Mouse (Mus musculus): ENCODE measurements around the gene Fig4. TPM values are rescaled to one million over a fixed set of nuclear protein-coding genes. Genes with fewer than 3 reads are reported as not detected.

The Fig4 gene
- polyA plus RNA-seq, 1 experiment from 2014 or later = 16.7 TPM

GRCm38 (mm10) chr10:41250045-41250748 lies 52.9 kb downstream of the Fig4 start:
- DNase-seq (ENCODE audit: extremely low spot score, low spot score) = no peak
- H3K27me3 ChIP-seq (ENCODE audit: poor library complexity, severe bottlenecking) = no peaks in the 10 kb centered on the region
- H3K4me3 ChIP-seq = no peak overlapping the region
- 59% methylated on average over 8 of the region's 8 CpGs for WGBS
- peaks cover 14% of the 10 kb centered on the region for H3K36me3 ChIP-seq (replicated peaks)
- H3K4me1 ChIP-seq = peaks cover 14% of the 10 kb centered on the region
- H3K27ac ChIP-seq = peak overlapping the region; percentile 51
- no peaks in the 10 kb centered on the region for H3K9me3 ChIP-seq

- Histone ChIP-seq H3K27ac (no peak overlapping the region), H3K9me3 (no peaks in the 10 kb centered on the region), H3K27me3 (ENCODE audit: poor library complexity, severe bottlenecking) (no peaks in the 10 kb centered on the region), H3K4me1 (peaks cover 14% of the 10 kb centered on the region), H3K36me3 (replicated peaks) (peaks cover 14% of the 10 kb centered on the region), H3K4me3 (no peak overlapping the region)
- WGBS = 96% methylated on average over 8 of the region's 8 CpGs
- no peak for DNase-seq (ENCODE audit: extremely low spot score, low spot score)
Measured at GRCm38 (mm10) chr10:41249006-41249659, 53.9 kb downstream of the Fig4 start.

GRCm38 (mm10) chr10:41247800-41248473 lies 55.1 kb downstream of the Fig4 start:
- H3K4me1 ChIP-seq = peaks cover 14% of the 10 kb centered on the region
- no peak overlapping the region for H3K27ac ChIP-seq
- no peaks in the 10 kb centered on the region for H3K27me3 ChIP-seq (ENCODE audit: poor library complexity, severe bottlenecking)
- H3K9me3 ChIP-seq = no peaks in the 10 kb centered on the region
- no peak for DNase-seq (ENCODE audit: extremely low spot score, low spot score)
- 88% methylated on average over 5 of the region's 5 CpGs for WGBS
- no peak overlapping the region for H3K4me3 ChIP-seq
- H3K36me3 ChIP-seq (replicated peaks) = 0 out of 2 replicates have a peak, but pooled peaks cover 7% of the 10 kb centered on the region

GRCm38 (mm10) chr10:41246111-41246510 lies 56.9 kb downstream of the Fig4 start:
- WGBS = 89% methylated on average over 5 of the region's 5 CpGs
- H3K9me3 ChIP-seq = no peaks in the 10 kb centered on the region
- peaks cover 14% of the 10 kb centered on the region for H3K4me1 ChIP-seq
- no peaks in the 10 kb centered on the region for H3K36me3 ChIP-seq (replicated peaks)
- no peak overlapping the region for H3K27ac ChIP-seq
- H3K27me3 ChIP-seq (ENCODE audit: poor library complexity, severe bottlenecking) = no peaks in the 10 kb centered on the region
- H3K4me3 ChIP-seq = no peak overlapping the region
- no peak for DNase-seq (ENCODE audit: extremely low spot score, low spot score)

GRCm38 (mm10) chr10:41245477-41245876 lies 57.6 kb downstream of the Fig4 start:
- no peak for DNase-seq (ENCODE audit: extremely low spot score, low spot score)
- Histone ChIP-seq H3K4me3 (no peak overlapping the region), H3K4me1 (peaks cover 11% of the 10 kb centered on the region)

GRCm38 (mm10) chr10:41245028-41245427 lies 58.0 kb downstream of the Fig4 start:
- DNase-seq (ENCODE audit: extremely low spot score, low spot score) = no peak
- WGBS = 93% methylated on average over 6 of the region's 6 CpGs
- Histone ChIP-seq H3K4me1 (peaks cover 6% of the 10 kb centered on the region), H3K27ac (no peak overlapping the region), H3K36me3 (replicated peaks) (no peaks in the 10 kb centered on the region), H3K27me3 (ENCODE audit: poor library complexity, severe bottlenecking) (no peaks in the 10 kb centered on the region), H3K4me3 (no peak overlapping the region), H3K9me3 (no peaks in the 10 kb centered on the region)

More at GRCm38 (mm10) chr10:41245477-41245876, 57.6 kb downstream of the Fig4 start:
- H3K27ac ChIP-seq = no peak overlapping the region
- H3K27me3 ChIP-seq (ENCODE audit: poor library complexity, severe bottlenecking) = no peaks in the 10 kb centered on the region
- H3K9me3 ChIP-seq = no peaks in the 10 kb centered on the region
- H3K36me3 ChIP-seq (replicated peaks) = no peaks in the 10 kb centered on the region
- WGBS = 93% methylated on average over 6 of the region's 6 CpGs

GRCm38 (mm10) chr10:41243930-41244329 lies 59.1 kb downstream of the Fig4 start:
- no peaks in the 10 kb centered on the region for H3K4me1 ChIP-seq
- H3K27me3 ChIP-seq (ENCODE audit: poor library complexity, severe bottlenecking) = no peaks in the 10 kb centered on the region
- no peak overlapping the region for H3K27ac ChIP-seq
- H3K9me3 ChIP-seq = no peaks in the 10 kb centered on the region
- WGBS = 93% methylated on average over 6 of the region's 6 CpGs
- no peak for DNase-seq (ENCODE audit: extremely low spot score, low spot score)
- H3K4me3 ChIP-seq = no peak overlapping the region
- no peaks in the 10 kb centered on the region for H3K36me3 ChIP-seq (replicated peaks)

GRCm38 (mm10) chr10:41241558-41242242 lies 61.4 kb downstream of the Fig4 start:
- no peak overlapping the region for H3K27ac ChIP-seq
- no peaks in the 10 kb centered on the region for H3K36me3 ChIP-seq (replicated peaks)
- H3K27me3 ChIP-seq (ENCODE audit: poor library complexity, severe bottlenecking) = no peaks in the 10 kb centered on the region
- DNase-seq (ENCODE audit: extremely low spot score, low spot score) = no peak
- H3K4me1 ChIP-seq = no peaks in the 10 kb centered on the region
- H3K9me3 ChIP-seq = no peaks in the 10 kb centered on the region
- 82% methylated on average over 6 of the region's 6 CpGs for WGBS
- no peak overlapping the region for H3K4me3 ChIP-seq

- no peaks in the 10 kb centered on the region for H3K4me1 ChIP-seq
- H3K27me3 ChIP-seq (ENCODE audit: poor library complexity, severe bottlenecking) = no peaks in the 10 kb centered on the region
- no peaks in the 10 kb centered on the region for H3K9me3 ChIP-seq
- H3K36me3 ChIP-seq (replicated peaks) = no peaks in the 10 kb centered on the region
- H3K4me3 ChIP-seq = no peak overlapping the region
- DNase-seq (ENCODE audit: extremely low spot score, low spot score) = no peak
- 76% methylated on average over 7 of the region's 7 CpGs for WGBS
- no peak overlapping the region for H3K27ac ChIP-seq
Measured at GRCm38 (mm10) chr10:41241080-41241479, 62.0 kb downstream of the Fig4 start.

GRCm38 (mm10) chr10:41236020-41236419 lies 67.0 kb downstream of the Fig4 start:
- Histone ChIP-seq H3K27me3 (ENCODE audit: poor library complexity, severe bottlenecking) (no peaks in the 10 kb centered on the region), H3K27ac (no peak overlapping the region), H3K4me1 (no peaks in the 10 kb centered on the region), H3K36me3 (replicated peaks) (no peaks in the 10 kb centered on the region), H3K4me3 (no peak overlapping the region), H3K9me3 (no peaks in the 10 kb centered on the region)
- no peak for DNase-seq (ENCODE audit: extremely low spot score, low spot score)
- WGBS = 83% methylated on average over 2 of the region's 2 CpGs

- Histone ChIP-seq H3K4me1 (no peaks in the 10 kb centered on the region), H3K36me3 (replicated peaks) (no peaks in the 10 kb centered on the region), H3K27me3 (ENCODE audit: poor library complexity, severe bottlenecking) (no peaks in the 10 kb centered on the region), H3K9me3 (no peaks in the 10 kb centered on the region), H3K27ac (no peak overlapping the region), H3K4me3 (no peak overlapping the region)
- WGBS = 89% methylated on average over 3 of the region's 3 CpGs
- DNase-seq (ENCODE audit: extremely low spot score, low spot score) = no peak
Measured at GRCm38 (mm10) chr10:41235584-41235983, 67.5 kb downstream of the Fig4 start.

GRCm38 (mm10) chr10:41235159-41235558 lies 67.9 kb downstream of the Fig4 start:
- Histone ChIP-seq H3K9me3 (no peaks in the 10 kb centered on the region), H3K27ac (no peak overlapping the region), H3K36me3 (replicated peaks) (no peaks in the 10 kb centered on the region), H3K4me1 (no peaks in the 10 kb centered on the region), H3K4me3 (no peak overlapping the region), H3K27me3 (ENCODE audit: poor library complexity, severe bottlenecking) (no peaks in the 10 kb centered on the region)
- WGBS = 89% methylated on average over 2 of the region's 2 CpGs
- DNase-seq (ENCODE audit: extremely low spot score, low spot score) = no peak
